Mouse (Mus musculus) midbrain, embryonic 12.5 days (tissue): Measurements from ENCODE around the gene Serf1. TPM values are rescaled to one million over a fixed set of nuclear protein-coding genes. Genes with fewer than 3 reads are reported as not detected.
"Not testable (repeated sequence)": the region's sequence is repeated elsewhere in the genome, so short reads cannot be mapped to it uniquely, and the experiment has no call there.

Experiments
- ATAC-seq: fragments of 200-750 bp; cut with Nextera tagmentation; 2 replicates; pipeline ENCODE4 v1.8.0; 2017; ENCODE audit warnings: low read depth, moderate TSS enrichment, moderate library complexity; ENCODE audit not compliant: low FRiP score
- H3K27ac ChIP-seq: fragments of 300-500 bp; sonication (generic); replicated peaks from 2 replicates; pipeline ENCODE4 v1.5.1; 2016; ENCODE audit warnings: mild to moderate bottlenecking
- H3K27me3 ChIP-seq: fragments of 300-500 bp; sonication (generic); 2 replicates; pipeline ENCODE4 v1.6.1; 2016; ENCODE audit warnings: mild to moderate bottlenecking
- H3K36me3 ChIP-seq: fragments of 300-500 bp; sonication (generic); 2 replicates; pipeline ENCODE4 v1.6.1; 2016
- H3K4me1 ChIP-seq: fragments of 300-500 bp; sonication (generic); 2 replicates; pipeline ENCODE4 v1.6.1; 2016
- H3K4me2 ChIP-seq: fragments of 300-500 bp; sonication (generic); replicated peaks from 2 replicates; pipeline ENCODE4 v1.6.1; 2016; ENCODE audit warnings: mild to moderate bottlenecking, moderate library complexity
- H3K4me3 ChIP-seq: fragments of 300-500 bp; sonication (generic); 2 replicates; pipeline ENCODE4 v1.5.1; 2016; ENCODE audit warnings: mild to moderate bottlenecking
- H3K9ac ChIP-seq: fragments of 300-500 bp; sonication (generic); replicated peaks from 2 replicates; pipeline ENCODE4 v1.6.1; 2016; ENCODE audit warnings: mild to moderate bottlenecking, moderate library complexity
- H3K9me3 ChIP-seq: fragments of 300-500 bp; sonication (generic); 2 replicates; pipeline ENCODE4 v1.6.1; 2016; ENCODE audit warnings: mild to moderate bottlenecking
- WGBS: fragments of 180-500 bp; shearing (Covaris S2); methylation state at CpG from one replicate; pipeline ENCODE4 v1.1.7; 2016; 5-methylcytosine and 5-hydroxymethylcytosine counted together
- polyA plus RNA-seq: library from polyadenylated mRNA; unstranded; fragments of >200 nt; fragmentation: Nextera tagmentation; extraction: Ambion mirVana; gene quantifications from 2 replicates; pipeline ENCODE4 v1.2.1, GENCODE M21; 2016

Serf1 gene
- polyA plus RNA-seq, 1 experiment from 2014 or later, result 282 TPM

GRCm38 (mm10) chr13:100141646-100142314 is 34.0 kb downstream of the Serf1 start:
- no peak overlapping the region for H3K4me2 ChIP-seq
- H3K4me1 ChIP-seq, result no peaks in the 10 kb centered on the region
- WGBS, result 86% methylated on average over 8 of the region's 8 CpGs
- no peak overlapping the region for H3K27ac ChIP-seq
- no peak overlapping the region for H3K4me3 ChIP-seq
- H3K27me3 ChIP-seq, result no peaks in the 10 kb centered on the region
- H3K9me3 ChIP-seq, result no peaks in the 10 kb centered on the region
- peaks cover 23% of the 10 kb centered on the region for H3K36me3 ChIP-seq
- no peak for ATAC-seq
- no peak overlapping the region for H3K9ac ChIP-seq

- Histone ChIP-seq H3K36me3 (no peaks in the 10 kb centered on the region), H3K4me1 (no peaks in the 10 kb centered on the region), H3K4me3 (no peak overlapping the region), H3K27ac (no peak overlapping the region), H3K9ac (no peak overlapping the region), H3K27me3 (no peaks in the 10 kb centered on the region), H3K4me2 (no peak overlapping the region), H3K9me3 (no peaks in the 10 kb centered on the region)
- no peak for ATAC-seq
- 50% methylated on average over 1 of the region's 1 CpGs for WGBS
These were observed 44.8 kb downstream of the Serf1 start for GRCm38 (mm10) chr13:100152659-100153058.

- Histone ChIP-seq H3K27ac (no peak overlapping the region), H3K36me3 (no peaks in the 10 kb centered on the region), H3K4me1 (no peaks in the 10 kb centered on the region), H3K9ac (no peak overlapping the region), H3K9me3 (no peaks in the 10 kb centered on the region), H3K4me2 (no peak overlapping the region), H3K4me3 (no peak overlapping the region), H3K27me3 (no peaks in the 10 kb centered on the region)
- ATAC-seq, result no peak
- 92% methylated on average over 3 of the region's 3 CpGs for WGBS
These were observed 48.8 kb downstream of the Serf1 start for GRCm38 (mm10) chr13:100156624-100157023.

- not testable (repeated sequence) for H3K9ac ChIP-seq, ATAC-seq, H3K9me3 ChIP-seq, H3K27me3 ChIP-seq, H3K27ac ChIP-seq, H3K4me3 ChIP-seq, H3K4me1 ChIP-seq, H3K36me3 ChIP-seq, H3K4me2 ChIP-seq
- WGBS, result 90% methylated on average over 11 of the region's 11 CpGs
These were observed 53.5 kb downstream of the Serf1 start for GRCm38 (mm10) chr13:100161171-100161870.

GRCm38 (mm10) chr13:100162467-100162866 is 54.7 kb downstream of the Serf1 start:
- H3K4me1 ChIP-seq, H3K27ac ChIP-seq, H3K36me3 ChIP-seq, H3K4me2 ChIP-seq, H3K27me3 ChIP-seq, ATAC-seq, H3K9me3 ChIP-seq, H3K4me3 ChIP-seq, H3K9ac ChIP-seq: not testable (repeated sequence)

Other genes starting within 250 kb of the Serf1 start
- gene Cartpt, start 206.9 kb upstream of the Serf1 start, polyA plus RNA-seq, result 33.1 and 37.3 TPM in 2 replicates
- gene Mccc2, start 92.4 kb upstream of the Serf1 start, polyA plus RNA-seq, result 31.3 and 34.7 TPM in 2 replicates
- 32.5 and 32.6 TPM in 2 replicates for gene Bdp1, start 3.9 kb upstream of the Serf1 start, polyA plus RNA-seq
- 63.6 and 65.1 TPM in 2 replicates for gene Smn1, start 16.8 kb downstream of the Serf1 start, polyA plus RNA-seq
- gene Naip2, start 94.1 kb downstream of the Serf1 start, polyA plus RNA-seq, result 0.34 TPM in 1 of 2 replicates, not detected in the other
- gene Naip5, start 138.3 kb downstream of the Serf1 start, polyA plus RNA-seq, result 0.06 and 0.08 TPM in 2 replicates
- 0.07 and 0.10 TPM in 2 replicates for gene Naip6, start 209.7 kb downstream of the Serf1 start, polyA plus RNA-seq